Mouse (Mus musculus): ENCODE data around the gene Tas2r135. TPM values are rescaled to one million over a fixed set of nuclear protein-coding genes. Genes with fewer than 3 reads are reported as not detected.

Tas2r135 gene
- polyA plus RNA-seq, 1 experiment from 2014 or later: not detected

GRCm38 (mm10) chr6:42397041-42397657 is 8.1 kb upstream of the Tas2r135 start:
- H3K27me3 ChIP-seq: no peaks in the 10 kb centered on the region
- WGBS: 74% methylated on average over 3 of the region's 3 CpGs
- no peaks in the 10 kb centered on the region for H3K4me1 ChIP-seq
- no peak overlapping the region for H3K4me2 ChIP-seq (replicated peaks)
- no peaks in the 10 kb centered on the region for H3K9me3 ChIP-seq
- no peak overlapping the region for H3K4me3 ChIP-seq
- ATAC-seq (ENCODE audit: insufficient number of reproducible peaks, insufficient read depth, low FRiP score, low TSS enrichment): no peak
- no peaks in the 10 kb centered on the region for H3K36me3 ChIP-seq
- H3K27ac ChIP-seq: no peak overlapping the region
- no peak overlapping the region for H3K9ac ChIP-seq

GRCm38 (mm10) chr6:42398285-42398684 is 6.9 kb upstream of the Tas2r135 start:
- H3K27me3 ChIP-seq: no peaks in the 10 kb centered on the region
- no peaks in the 10 kb centered on the region for H3K36me3 ChIP-seq
- 89% methylated on average over 3 of the region's 3 CpGs for WGBS
- no peak overlapping the region for H3K4me3 ChIP-seq
- ATAC-seq (ENCODE audit: insufficient number of reproducible peaks, insufficient read depth, low FRiP score, low TSS enrichment): no peak
- H3K4me2 ChIP-seq (replicated peaks): no peak overlapping the region
- H3K4me1 ChIP-seq: no peaks in the 10 kb centered on the region
- no peak overlapping the region for H3K9ac ChIP-seq
- H3K9me3 ChIP-seq: no peaks in the 10 kb centered on the region
- H3K27ac ChIP-seq: no peak overlapping the region

GRCm38 (mm10) chr6:42398998-42399397 is 6.2 kb upstream of the Tas2r135 start:
- Histone ChIP-seq H3K4me3 (no peak overlapping the region), H3K27ac (no peak overlapping the region), H3K36me3 (no peaks in the 10 kb centered on the region), H3K9me3 (no peaks in the 10 kb centered on the region), H3K4me1 (no peaks in the 10 kb centered on the region), H3K27me3 (no peaks in the 10 kb centered on the region), H3K9ac (no peak overlapping the region), H3K4me2 (replicated peaks) (no peak overlapping the region)
- ATAC-seq (ENCODE audit: insufficient number of reproducible peaks, insufficient read depth, low FRiP score, low TSS enrichment): no peak
- whole genome bisulfite sequencing: 92% methylated on average over 1 of the region's 1 CpGs

- no peaks in the 10 kb centered on the region for H3K36me3 ChIP-seq
- 89% methylated on average over 1 of the region's 1 CpGs for WGBS
- no peak within 1 kb of the TSS for H3K4me2 ChIP-seq (replicated peaks)
These were observed 5.3 kb upstream of the Tas2r135 start, which contains the start of gene Tas2r143 for GRCm38 (mm10) chr6:42399938-42400337. Gene Tas2r143, plus strand, starts transcription at chr6:42400238.

GRCm38 (mm10) chr6:42419443-42419842 is 14.2 kb downstream of the Tas2r135 start:
- no peak for ATAC-seq (ENCODE audit: insufficient number of reproducible peaks, insufficient read depth, low FRiP score, low TSS enrichment)
- no peak overlapping the region for H3K9ac ChIP-seq
- H3K36me3 ChIP-seq: no peaks in the 10 kb centered on the region
- WGBS: 78% methylated on average over 2 of the region's 2 CpGs
- H3K27me3 ChIP-seq: no peaks in the 10 kb centered on the region
- H3K4me2 ChIP-seq (replicated peaks): no peak overlapping the region
- no peak overlapping the region for H3K27ac ChIP-seq
- H3K4me1 ChIP-seq: no peaks in the 10 kb centered on the region
- H3K9me3 ChIP-seq: no peaks in the 10 kb centered on the region
- no peak overlapping the region for H3K4me3 ChIP-seq

More at GRCm38 (mm10) chr6:42399938-42400337, 5.3 kb upstream of the Tas2r135 start, which contains the start of gene Tas2r143:
- no peak within 1 kb of the TSS for H3K27ac ChIP-seq
- no peaks in the 10 kb centered on the region for H3K4me1 ChIP-seq
- H3K4me3 ChIP-seq: no peak within 1 kb of the TSS
- H3K27me3 ChIP-seq: no peaks in the 10 kb centered on the region
- no peak within 1 kb of the TSS for H3K9ac ChIP-seq
- no peak for ATAC-seq (ENCODE audit: insufficient number of reproducible peaks, insufficient read depth, low FRiP score, low TSS enrichment)
- H3K9me3 ChIP-seq: no peaks in the 10 kb centered on the region

- Histone ChIP-seq H3K4me2 (replicated peaks) (no peak overlapping the region), H3K9ac (no peak overlapping the region), H3K9me3 (no peaks in the 10 kb centered on the region), H3K4me3 (no peak overlapping the region), H3K4me1 (no peaks in the 10 kb centered on the region), H3K27me3 (no peaks in the 10 kb centered on the region), H3K36me3 (no peaks in the 10 kb centered on the region), H3K27ac (no peak overlapping the region)
- ATAC-seq (ENCODE audit: insufficient number of reproducible peaks, insufficient read depth, low FRiP score, low TSS enrichment): no peak
- WGBS: 78% methylated on average over 2 of the region's 2 CpGs
These were observed 16.2 kb downstream of the Tas2r135 start for GRCm38 (mm10) chr6:42421439-42421838.

- H3K9me3 ChIP-seq: no peaks in the 10 kb centered on the region
- H3K36me3 ChIP-seq: no peaks in the 10 kb centered on the region
- H3K4me3 ChIP-seq: no peak overlapping the region
- H3K9ac ChIP-seq: no peak overlapping the region
- no peak overlapping the region for H3K27ac ChIP-seq
- no peaks in the 10 kb centered on the region for H3K4me1 ChIP-seq
- no peak for ATAC-seq (ENCODE audit: insufficient number of reproducible peaks, insufficient read depth, low FRiP score, low TSS enrichment)
- no peak overlapping the region for H3K4me2 ChIP-seq (replicated peaks)
- no peaks in the 10 kb centered on the region for H3K27me3 ChIP-seq
- WGBS: 93% methylated on average over 3 of the region's 3 CpGs
These were observed 19.2 kb downstream of the Tas2r135 start for GRCm38 (mm10) chr6:42424472-42424871.

- no peaks in the 10 kb centered on the region for H3K36me3 ChIP-seq
- H3K9me3 ChIP-seq: no peaks in the 10 kb centered on the region
- 82% methylated on average over 4 of the region's 4 CpGs for WGBS
- no peak for ATAC-seq (ENCODE audit: insufficient number of reproducible peaks, insufficient read depth, low FRiP score, low TSS enrichment)
- no peaks in the 10 kb centered on the region for H3K27me3 ChIP-seq
- no peak overlapping the region for H3K27ac ChIP-seq
- H3K9ac ChIP-seq: no peak overlapping the region
- no peak overlapping the region for H3K4me2 ChIP-seq (replicated peaks)
- H3K4me3 ChIP-seq: no peak overlapping the region
- no peaks in the 10 kb centered on the region for H3K4me1 ChIP-seq
These were observed 21.1 kb downstream of the Tas2r135 start for GRCm38 (mm10) chr6:42426337-42426736.

GRCm38 (mm10) chr6:42433554-42433953 is 28.3 kb downstream of the Tas2r135 start:
- Histone ChIP-seq H3K4me2 (replicated peaks) (no peak overlapping the region), H3K9me3 (no peaks in the 10 kb centered on the region), H3K36me3 (no peaks in the 10 kb centered on the region), H3K9ac (no peak overlapping the region), H3K4me1 (no peaks in the 10 kb centered on the region), H3K27ac (no peak overlapping the region), H3K27me3 (no peaks in the 10 kb centered on the region), H3K4me3 (no peak overlapping the region)
- ATAC-seq (ENCODE audit: insufficient number of reproducible peaks, insufficient read depth, low FRiP score, low TSS enrichment): no peak
- 68% methylated on average over 2 of the region's 2 CpGs for WGBS

GRCm38 (mm10) chr6:42434446-42434845 is 29.2 kb downstream of the Tas2r135 start, which contains the start of gene Tas2r126:
Gene Tas2r126, plus strand, starts transcription at chr6:42434535.
- Histone ChIP-seq H3K27ac (no peak within 1 kb of the TSS), H3K4me1 (no peaks in the 10 kb centered on the region), H3K27me3 (no peaks in the 10 kb centered on the region), H3K4me3 (no peak within 1 kb of the TSS), H3K9ac (no peak within 1 kb of the TSS), H3K9me3 (no peaks in the 10 kb centered on the region), H3K4me2 (replicated peaks) (no peak within 1 kb of the TSS), H3K36me3 (no peaks in the 10 kb centered on the region)
- 80% methylated on average over 6 of the region's 6 CpGs for WGBS
- ATAC-seq (ENCODE audit: insufficient number of reproducible peaks, insufficient read depth, low FRiP score, low TSS enrichment): no peak

- H3K9ac ChIP-seq: no peak overlapping the region
- no peak overlapping the region for H3K4me2 ChIP-seq (replicated peaks)
- H3K9me3 ChIP-seq: no peaks in the 10 kb centered on the region
- WGBS: 64% methylated on average over 2 of the region's 2 CpGs
- no peak overlapping the region for H3K4me3 ChIP-seq
- H3K27ac ChIP-seq: no peak overlapping the region
- no peaks in the 10 kb centered on the region for H3K4me1 ChIP-seq
- H3K27me3 ChIP-seq: no peaks in the 10 kb centered on the region
- H3K36me3 ChIP-seq: no peaks in the 10 kb centered on the region
- ATAC-seq (ENCODE audit: insufficient number of reproducible peaks, insufficient read depth, low FRiP score, low TSS enrichment): no peak
These were observed 30.3 kb downstream of the Tas2r135 start for GRCm38 (mm10) chr6:42435490-42435889.

GRCm38 (mm10) chr6:42441395-42441794 is 36.2 kb downstream of the Tas2r135 start:
- H3K27me3 ChIP-seq: no peaks in the 10 kb centered on the region
- H3K4me3 ChIP-seq: no peak overlapping the region
- H3K4me2 ChIP-seq (replicated peaks): no peak overlapping the region
- 63% methylated on average over 2 of the region's 2 CpGs for WGBS
- no peak for ATAC-seq (ENCODE audit: insufficient number of reproducible peaks, insufficient read depth, low FRiP score, low TSS enrichment)
- no peak overlapping the region for H3K9ac ChIP-seq
- no peaks in the 10 kb centered on the region for H3K4me1 ChIP-seq
- no peaks in the 10 kb centered on the region for H3K36me3 ChIP-seq
- no peak overlapping the region for H3K27ac ChIP-seq
- H3K9me3 ChIP-seq: no peaks in the 10 kb centered on the region

Measured in embryonic facial prominence, embryonic 12.5 days (tissue).